Mouse (Mus musculus) mesoderm, embryonic 11.5 days (tissue): ENCODE measurements around the gene Aip.
"Not testable (repeated sequence)": the region's sequence is repeated elsewhere in the genome, so short reads cannot be mapped to it uniquely, and the experiment has no call there.

ENCODE experiments used
- DNase-seq: peaks from one replicate; pipeline ENCODE4 v3.0.0-alpha.2; 2012; ENCODE audit warnings: low read depth, low spot score

The Aip gene

GRCm38 (mm10) chr19:4092750-4093149 lies 32.9 kb downstream of the Aip start:
- DNase-seq, result no peak

DNA sequence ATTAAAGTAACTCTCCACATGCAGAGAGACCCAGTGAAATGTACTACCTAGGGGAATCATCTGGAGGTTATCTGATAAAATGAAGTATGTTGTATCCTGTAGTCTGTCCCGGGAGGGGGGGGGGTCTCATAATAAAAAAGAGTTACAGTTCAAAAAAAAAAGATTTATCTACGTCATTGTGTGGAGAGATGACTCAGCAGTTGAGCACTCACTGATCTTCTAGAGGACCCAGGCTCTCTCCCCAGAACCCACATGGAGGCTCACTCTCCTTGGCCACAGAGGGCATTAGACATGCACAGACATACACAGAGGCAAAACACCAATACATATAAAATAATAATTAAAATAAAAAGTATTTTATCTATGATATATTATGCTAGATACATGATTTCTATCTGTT lies 34.3 kb downstream of the Aip start:
- no peak for DNase-seq

DNA sequence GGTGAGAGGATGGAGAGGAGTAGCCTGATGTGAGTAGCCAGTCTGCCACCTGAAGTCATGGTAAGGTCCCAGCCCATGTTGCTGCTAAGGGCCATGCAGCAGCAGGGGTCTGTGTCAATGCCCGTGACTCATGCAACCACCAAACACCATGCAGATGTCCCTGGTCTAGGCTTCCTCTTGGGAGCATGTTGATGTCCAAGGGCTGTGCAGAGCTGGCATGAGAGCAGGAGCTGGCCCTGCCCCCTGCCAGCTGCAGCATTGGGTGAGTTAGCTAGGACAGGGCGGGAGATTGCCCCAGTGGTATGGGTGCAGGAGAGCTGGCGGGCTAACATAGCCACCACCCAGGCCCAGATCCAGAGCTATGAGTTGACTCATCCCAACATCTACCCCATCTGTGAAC lies 35.2 kb downstream of the Aip start:
- DNase-seq, result no peak

- DNase-seq, result no peak
Measured at GRCm38 (mm10) chr19:4089128-4089527, 36.5 kb downstream of the Aip start.

- no peak for DNase-seq
Measured at GRCm38 (mm10) chr19:4088146-4088545, 37.5 kb downstream of the Aip start.

GRCm38 (mm10) chr19:4087090-4087489 lies 38.6 kb downstream of the Aip start:
- no peak for DNase-seq

- no peak for DNase-seq
Measured at GRCm38 (mm10) chr19:4086156-4086555, 39.5 kb downstream of the Aip start.

DNA sequence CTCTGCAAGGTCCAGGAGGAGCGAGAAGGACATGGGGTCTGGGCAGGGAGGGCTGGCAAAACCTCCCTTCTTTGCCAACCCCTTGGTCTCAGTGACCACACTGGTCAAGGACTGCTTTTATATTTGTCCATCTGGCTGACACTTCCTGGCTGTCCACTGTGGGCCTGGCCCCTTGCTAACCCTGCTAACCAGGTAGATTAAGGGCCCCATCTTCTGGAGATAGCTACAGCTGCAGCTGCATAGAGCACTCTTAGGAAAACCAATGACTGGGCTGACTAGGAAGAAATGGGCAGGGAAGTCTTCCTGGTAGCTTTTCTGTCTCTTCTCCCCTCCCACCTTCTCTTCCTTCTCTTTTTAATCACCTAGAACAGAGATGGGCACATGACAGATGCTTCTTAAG lies 40.7 kb downstream of the Aip start:
- DNase-seq, result no peak

GRCm38 (mm10) chr19:4083826-4084225 lies 41.8 kb downstream of the Aip start:
- no peak for DNase-seq

GRCm38 (mm10) chr19:4083316-4083715 lies 42.3 kb downstream of the Aip start:
- DNase-seq, result no peak

GRCm38 (mm10) chr19:4082219-4082965 lies 43.3 kb downstream of the Aip start:
- DNase-seq, result no peak

DNA sequence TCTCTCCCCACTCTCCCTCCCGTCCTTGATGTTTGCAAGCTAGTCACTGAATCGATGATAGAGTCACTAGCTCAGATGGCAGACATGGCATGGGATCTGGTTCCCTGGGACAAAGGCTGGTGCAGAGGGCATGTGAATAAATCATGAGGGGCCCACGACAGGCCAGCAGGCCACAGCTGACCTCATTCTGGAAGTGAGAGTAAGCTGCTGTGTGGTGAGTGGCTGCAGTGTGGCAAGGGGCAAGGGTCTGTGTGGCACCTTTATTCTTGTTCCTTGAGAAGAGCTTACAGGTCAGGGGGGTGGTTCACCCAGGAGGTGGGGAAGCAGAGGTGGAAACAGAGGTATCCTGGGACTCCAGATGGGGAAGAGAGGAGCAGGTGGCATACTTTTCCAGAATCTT lies 44.3 kb downstream of the Aip start, which contains the start of gene Cabp2:
Gene Cabp2, plus strand, starts transcription at position 185 of the 400 bp plus-strand sequence.
- no peak for DNase-seq

DNA sequence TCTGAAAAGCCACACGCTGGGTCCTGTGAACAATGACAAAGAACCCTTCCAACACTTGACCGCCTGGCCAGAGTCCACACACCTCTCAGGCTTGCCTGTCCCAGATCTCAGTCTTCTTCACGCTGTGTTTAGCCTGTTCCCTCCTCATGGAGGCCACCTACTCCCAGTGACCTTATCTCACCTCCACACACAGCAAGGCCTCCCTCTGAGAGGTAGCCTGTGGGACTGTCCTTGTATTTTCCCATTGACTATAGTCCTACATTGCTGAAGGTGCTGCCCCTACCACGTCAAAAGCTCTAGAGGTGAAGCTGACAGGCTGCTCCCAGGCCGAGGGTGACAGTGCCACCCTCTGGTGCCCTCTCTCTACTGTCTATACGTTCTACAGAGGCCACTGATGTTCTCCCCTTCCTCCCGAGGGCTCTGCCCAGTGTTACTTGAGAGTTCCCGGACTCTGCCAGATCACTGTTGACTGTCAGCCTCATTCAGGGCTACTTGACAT lies 45.1 kb downstream of the Aip start:
- no peak for DNase-seq

DNA sequence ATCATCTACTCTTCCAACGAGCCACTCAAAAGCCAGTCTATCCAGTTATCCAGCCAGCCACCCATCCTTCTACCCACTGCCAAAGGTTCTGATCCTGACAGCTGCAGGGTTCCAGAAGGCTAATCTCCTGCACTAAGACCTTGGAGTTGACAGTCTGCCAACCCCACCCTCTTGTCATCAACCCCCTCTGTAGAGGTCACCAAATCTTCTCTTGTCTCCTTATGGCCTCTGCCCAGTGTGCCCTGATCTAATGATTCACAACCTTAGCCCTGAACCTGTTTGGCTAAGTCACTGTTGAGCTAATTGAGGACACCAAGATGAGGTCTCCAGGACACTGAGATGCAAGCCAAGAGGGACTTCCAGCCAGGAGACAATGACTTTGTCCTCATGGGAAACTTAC lies 46.1 kb downstream of the Aip start:
- DNase-seq, result no peak

DNA sequence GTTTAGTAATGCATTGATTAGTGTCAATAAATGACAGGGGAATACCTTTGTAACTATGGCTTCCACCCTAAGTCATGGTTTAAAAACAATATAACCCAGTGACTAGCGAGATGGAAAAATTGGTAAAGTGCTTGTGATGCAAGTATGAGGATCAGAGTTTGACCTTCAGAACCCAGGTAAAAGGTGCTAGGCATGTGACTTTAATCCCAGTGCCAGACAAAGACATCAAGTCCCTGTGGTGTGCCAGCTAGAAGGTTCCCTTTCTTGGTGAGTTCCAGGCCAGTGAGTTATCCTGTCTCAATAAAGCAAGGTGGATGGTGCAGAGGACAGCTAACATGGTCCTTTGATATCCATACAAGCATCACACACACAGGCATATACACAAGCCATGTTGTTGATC lies 50.1 kb downstream of the Aip start:
- no peak for DNase-seq

DNA sequence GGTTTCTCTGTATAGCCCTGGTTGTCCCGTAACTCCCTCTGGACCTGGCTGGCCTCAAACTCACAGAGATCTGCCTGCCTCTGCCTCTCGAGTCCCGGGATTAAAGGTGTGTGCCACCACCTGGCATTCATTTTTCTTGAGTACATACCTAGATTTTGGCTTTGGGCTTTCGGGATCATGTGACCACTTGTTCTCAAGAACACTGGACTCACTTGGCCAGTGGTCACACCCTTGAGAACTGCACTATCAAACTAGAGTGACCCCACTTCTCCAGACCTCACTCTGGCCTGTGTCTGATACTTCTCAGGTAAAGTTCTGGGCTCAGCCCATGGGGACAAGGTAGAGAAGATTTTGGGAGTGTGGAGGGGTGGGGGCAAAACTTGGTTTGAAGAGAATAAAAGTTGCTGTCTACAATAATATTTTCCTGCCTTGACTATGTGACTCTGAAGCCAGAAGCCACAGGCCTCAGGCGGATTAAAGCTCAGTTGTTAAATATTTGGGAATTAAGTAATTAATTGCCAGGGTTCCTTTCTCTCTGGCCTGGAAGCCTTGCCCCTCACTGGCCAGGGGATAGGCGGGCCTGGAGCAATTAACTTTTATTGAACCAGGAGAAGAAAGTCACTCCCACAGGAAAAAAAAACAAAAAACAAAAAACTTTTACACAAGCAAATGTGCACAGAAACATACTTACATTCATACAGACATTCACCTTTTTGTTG lies 52.8 kb downstream of the Aip start:
- no peak for DNase-seq

DNA sequence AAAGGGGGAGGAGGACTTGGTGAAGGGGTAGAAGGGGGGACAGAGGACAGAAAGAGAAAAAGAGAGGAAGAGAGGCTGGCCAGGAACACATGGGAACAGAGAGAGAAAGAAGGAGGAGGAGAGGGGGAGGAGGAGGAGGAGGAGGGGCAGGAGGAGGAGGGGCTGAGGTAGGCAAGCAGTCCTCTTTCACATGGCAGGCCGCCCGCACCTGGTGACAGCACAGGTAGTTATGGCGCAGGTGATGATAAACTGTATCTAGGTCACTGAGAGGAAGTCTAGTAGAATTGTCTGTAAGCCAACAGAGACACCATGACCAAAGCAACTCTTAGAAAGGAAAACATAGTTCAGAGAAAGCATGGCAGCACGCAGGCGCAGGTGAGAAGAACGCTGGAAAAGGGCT lies 54.3 kb downstream of the Aip start:
- no peak for DNase-seq

- no peak for DNase-seq
Measured at GRCm38 (mm10) chr19:4070756-4071155, 54.9 kb downstream of the Aip start.

- DNase-seq, result no peak
Measured at GRCm38 (mm10) chr19:4070311-4070710, 55.3 kb downstream of the Aip start.

DNA sequence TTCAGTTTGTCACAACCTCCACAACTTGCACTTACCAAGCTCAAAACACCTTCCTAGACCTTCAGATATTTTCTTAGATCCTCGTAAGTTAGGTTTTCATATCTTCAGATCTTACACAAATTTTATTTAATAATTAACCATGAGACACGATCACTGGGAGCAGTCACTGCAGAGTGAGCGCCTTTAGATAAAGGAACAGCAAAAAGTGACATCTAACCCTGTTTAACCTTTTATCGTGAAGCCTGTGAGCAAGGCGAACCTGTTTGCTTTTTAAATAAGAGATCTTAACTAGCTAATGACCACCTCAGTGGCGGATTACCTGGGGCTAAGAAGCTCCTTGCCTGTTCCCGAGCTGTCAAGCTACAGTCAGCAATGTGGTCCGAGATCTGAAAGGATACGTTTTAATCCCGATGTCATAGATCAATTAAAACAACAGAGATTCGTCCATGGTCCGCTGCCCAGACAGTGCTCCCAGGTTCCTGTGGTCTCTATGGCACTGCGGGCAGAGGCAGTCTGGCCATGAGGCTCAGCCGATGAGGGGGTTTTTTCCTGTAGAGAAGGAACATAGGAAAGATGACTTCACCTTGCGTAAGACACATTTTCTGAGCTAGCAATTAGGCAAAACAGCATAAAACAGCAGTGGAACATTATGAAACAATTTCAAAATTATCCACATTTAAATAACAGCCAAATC lies 56.8 kb downstream of the Aip start:
- no peak for DNase-seq

- not testable (repeated sequence) for DNase-seq
Measured at GRCm38 (mm10) chr19:4068242-4068641, 57.4 kb downstream of the Aip start.

DNA sequence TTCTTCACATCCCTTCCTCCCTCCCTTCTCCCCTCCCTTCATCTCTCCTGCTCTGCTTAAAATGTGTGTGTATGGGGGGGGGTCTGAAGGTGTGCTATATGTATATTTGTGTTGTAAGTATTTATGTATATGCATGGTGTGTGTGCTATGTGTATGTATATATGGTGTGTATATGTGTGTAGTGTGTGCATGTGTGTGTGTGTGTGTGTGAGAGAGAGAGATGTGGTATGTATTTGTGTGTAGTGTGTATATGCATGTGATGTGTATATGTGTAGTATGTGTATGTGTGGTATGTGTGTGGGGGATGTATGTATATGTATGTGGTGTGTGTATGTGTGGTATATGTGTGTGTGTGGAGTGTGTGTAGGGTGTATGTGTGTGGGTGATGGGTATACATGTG lies 58.8 kb downstream of the Aip start:
- no peak for DNase-seq
